Mouse (Mus musculus) gastrocnemius, postnatal 14 days (tissue): ENCODE measurements around the gene Dhx29. TPM values are rescaled to one million over a fixed set of nuclear protein-coding genes. Genes with fewer than 3 reads are reported as not detected.
"Not testable (repeated sequence)": the region's sequence is repeated elsewhere in the genome, so short reads cannot be mapped to it uniquely, and the experiment has no call there.

Experiments used
- DNase-seq: peaks from one replicate; pipeline ENCODE4 v3.0.0; 2021; ENCODE audit warnings: mixed read lengths
- intact Hi-C: fragments of 180-260 bp; cut with DNase I; formaldehyde crosslinking; loops from one replicate; pipeline ENCODE4 v1.15.1; 2025; ENCODE audit warnings: low total_unique reads
- total RNA-seq, 2 experiments: library from RNA; stranded (reverse); gene quantifications; 2 replicates each; pipeline ENCODE4 v1.2.3; 2021

Gene Dhx29
- total RNA-seq, 2 experiments from 2014 or later: 10.1 to 10.8 TPM

DNA sequence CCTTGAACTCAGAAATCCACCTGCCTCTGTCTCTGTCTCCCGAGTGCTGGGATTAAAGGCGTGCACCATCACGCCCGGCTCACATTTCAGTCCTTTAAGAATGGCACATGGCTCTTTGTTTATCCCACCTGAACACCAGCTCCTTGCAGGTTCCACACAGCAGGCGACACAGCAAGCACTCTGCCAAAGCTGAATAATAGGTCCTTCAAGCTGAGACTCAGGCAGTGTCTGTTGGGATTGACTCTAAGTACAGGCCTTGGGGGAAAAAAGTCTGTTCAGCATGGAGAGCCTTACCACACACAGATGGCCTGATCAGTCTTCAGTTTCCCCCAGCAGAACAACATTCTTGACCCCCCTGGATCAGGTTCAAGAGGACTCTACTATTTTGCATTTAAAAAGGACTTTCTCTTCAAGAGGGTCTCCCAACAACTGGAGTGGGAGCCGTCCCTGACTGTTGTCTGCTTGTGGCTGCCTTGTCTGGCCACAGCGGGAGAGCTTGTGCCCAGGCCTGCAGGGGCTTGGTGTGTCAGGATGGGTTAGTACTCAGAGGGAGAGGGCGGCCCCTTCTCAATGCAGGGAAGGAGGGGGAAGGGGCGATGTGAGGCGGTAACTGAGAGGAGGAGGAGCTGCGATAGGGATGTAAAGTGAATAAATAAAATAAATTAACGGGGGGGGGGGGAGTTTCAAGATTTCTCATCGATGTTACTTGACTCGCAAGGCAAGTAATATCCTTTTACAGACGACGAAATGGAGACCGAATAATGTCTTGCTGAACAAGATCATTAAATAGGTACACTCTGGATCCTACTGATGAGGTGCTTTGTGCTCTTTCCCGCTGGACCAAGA is 58.6 kb downstream of the Dhx29 start:
- no peak for DNase-seq
- intact Hi-C loops: no loop called here

DNA sequence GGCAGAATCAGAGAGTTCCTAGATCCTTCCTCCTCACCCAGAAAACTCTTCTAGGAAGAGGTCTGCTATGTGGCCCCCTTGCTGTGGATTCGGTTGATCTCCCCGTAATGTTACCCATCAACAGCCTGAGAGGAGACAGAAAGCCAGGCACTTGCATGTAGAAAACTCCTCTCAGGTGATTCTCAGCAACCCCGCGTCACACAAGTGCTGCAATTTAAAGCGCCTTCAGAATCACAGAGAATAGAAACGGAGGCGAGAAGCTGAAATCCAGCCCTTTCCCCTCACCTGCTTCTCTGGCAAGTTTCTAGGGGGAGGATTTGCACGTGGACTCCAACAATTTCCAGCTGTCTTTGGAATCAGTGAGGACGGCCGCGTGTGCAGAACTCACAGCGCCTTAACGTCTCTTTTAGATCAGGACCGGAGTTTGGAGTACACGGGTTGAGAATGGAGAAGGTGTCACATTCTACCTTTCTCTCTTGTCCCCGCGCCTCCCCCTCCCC is 59.2 kb downstream of the Dhx29 start:
- no peak for DNase-seq
- intact Hi-C loops: no loop called here

DNA sequence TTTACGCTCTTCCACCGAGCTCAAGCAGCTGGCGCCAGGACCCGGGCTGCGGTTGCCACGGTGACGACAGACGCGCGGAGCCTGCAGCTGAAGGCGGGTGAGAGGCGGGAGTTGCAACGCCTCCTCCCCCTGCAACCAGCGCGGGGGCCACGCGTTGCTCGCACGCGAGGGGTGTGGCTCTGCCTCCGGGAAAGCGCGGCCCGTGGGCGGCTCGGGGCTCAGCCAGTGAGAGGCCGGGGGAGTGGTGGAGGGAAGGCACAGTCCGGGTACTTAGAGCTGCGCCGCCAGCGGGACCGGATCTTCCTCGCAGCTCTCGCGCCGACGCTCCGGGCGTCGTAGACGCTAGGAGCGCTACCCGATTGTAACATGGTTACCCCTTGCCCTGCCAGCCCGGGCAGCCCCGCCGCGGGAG is 60.3 kb downstream of the Dhx29 start, which contains the start of gene Ccno:
Ccno (plus strand) TSS at position 271 of the 412 bp plus-strand sequence.
- peak; percentile 94 for DNase-seq
- intact Hi-C loops: no loop called here

DNA sequence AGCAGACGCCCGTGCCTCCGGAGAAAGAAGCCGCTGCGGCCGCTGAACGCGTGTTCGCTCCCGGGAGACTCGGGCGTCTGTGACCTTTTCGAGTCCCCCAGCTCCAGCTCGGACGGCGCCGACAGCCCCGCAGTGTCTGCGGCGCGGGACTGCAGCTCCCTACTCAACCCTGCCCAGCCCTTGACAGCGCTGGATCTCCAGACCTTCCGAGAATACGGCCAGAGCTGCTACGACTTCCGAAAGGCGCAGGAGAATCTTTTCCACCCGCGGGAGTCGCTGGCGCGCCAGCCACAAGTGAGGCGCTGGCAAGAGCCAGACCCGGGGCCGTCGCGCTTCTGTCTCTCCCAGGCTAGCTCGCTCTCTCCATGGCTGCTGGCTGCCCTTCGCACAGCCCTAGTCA is 60.7 kb downstream of the Dhx29 start:
- intact Hi-C loops: no loop called here

DNA sequence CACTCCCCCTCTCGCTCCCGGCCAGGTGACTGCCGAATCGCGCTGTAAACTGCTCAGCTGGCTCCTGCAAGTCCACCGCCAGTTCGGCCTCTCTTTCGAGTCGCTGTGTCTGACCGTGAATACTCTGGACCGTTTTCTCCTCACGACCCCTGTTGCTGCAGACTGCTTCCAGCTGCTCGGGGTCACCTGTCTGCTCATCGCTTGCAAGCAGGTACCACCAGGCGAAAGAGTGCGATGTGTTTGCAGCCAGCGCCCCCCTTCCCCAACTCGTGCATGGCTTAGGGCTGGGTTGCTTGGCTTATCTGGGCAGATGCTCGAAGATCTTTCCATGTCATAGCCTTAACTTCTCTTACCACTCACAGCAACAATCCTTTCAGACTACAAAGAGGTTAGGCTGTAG is 61.6 kb downstream of the Dhx29 start:
- intact Hi-C loops: no loop called here
- no peak for DNase-seq

More for the DNA sequence above, 60.7 kb downstream of the Dhx29 start:
- DNase-seq: no peak

DNA sequence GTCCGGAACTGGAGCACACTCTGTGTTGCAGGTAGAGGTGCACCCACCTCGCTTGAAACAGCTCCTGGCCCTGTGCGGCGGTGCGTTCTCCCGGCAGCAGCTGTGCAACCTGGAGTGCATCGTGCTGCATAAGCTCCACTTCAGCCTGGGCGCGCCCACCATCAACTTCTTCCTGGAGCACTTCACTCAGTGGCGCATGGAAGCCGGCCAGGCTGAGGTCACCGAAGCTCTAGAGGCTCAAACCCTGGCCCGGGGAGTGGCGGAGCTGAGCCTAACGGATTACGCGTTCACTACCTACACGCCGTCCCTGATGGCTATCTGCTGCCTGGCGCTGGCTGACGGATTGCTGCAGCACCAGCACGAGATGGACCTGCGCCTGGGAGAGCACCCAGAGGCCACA is 62.3 kb downstream of the Dhx29 start:
- no peak for DNase-seq
- intact Hi-C loops: no loop called here

DNA sequence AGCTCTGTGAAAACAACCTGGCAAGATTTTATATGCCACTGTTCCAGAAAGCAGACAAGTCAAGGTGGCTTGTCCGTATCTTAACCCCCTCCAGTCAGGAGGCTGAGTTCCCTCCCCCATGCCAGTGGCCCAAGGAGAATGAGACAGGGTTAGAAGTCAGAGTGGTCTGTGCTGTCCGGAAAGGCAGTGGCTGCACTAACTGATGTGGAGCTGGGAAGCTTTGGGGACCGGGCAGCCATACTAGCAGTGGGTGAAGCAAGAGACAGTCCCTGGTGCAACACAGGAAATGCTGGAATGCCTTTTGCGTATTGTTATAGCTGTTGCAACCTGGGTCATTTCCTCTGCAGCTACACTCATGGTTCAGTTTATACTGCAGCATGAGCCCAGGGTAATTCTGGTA is 63.1 kb downstream of the Dhx29 start:
- intact Hi-C loops: no loop called here
- DNase-seq: no peak

DNA sequence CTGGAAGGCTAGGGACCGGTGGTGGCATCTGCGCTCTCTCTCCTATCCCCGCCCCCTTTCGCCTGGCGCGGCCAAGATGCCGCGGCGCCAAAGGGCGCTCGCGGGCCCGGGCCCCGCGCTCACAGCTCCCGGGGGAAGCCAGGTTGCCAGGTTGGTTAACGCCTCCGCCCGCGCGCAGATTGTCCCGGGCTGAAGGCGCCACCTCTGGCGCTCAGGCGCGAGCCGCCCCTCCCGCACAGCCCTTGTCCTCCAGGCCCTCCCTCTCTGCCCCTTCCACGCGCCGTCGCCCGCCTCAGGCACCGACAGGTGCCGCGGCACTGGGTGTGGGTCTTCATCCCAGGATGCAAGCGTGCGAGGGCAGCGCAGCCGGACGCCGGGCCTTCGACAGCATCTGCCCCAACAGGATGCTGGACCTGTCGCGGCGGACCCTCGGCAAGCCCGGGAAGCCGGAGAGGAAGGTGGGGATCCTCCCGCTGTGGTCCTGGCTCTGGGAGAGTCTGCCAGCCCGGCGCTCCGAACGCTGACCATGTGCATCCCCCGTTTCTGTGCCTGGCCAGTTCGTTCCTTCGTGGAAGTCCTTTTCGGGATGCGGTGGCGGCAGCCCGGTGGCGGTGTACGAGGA is 66.4 kb downstream of the Dhx29 start, which contains the start of gene Mcidas:
Mcidas (plus strand) TSS at position 315 of the 622 bp plus-strand sequence.
- no peak for DNase-seq
- intact Hi-C loops: no loop called here

DNA sequence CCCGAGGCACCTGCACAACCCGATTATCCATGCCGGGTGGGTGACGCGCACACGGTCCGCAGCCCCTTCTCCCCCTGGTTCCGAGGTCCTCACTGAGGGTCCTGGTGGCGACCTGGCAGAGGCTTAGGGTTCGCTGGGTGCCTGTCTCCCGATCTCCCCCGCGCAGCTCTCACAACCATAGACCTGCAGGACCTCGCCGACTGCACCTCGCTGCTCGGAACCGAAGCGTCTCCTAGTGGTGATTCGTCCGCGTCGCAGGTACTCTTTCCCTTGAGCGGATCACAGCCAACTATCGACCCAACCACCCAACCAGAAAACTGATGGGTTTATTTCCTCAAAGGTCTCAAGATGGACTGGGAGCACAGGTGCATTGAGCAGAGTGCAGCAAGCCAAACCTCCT is 66.9 kb downstream of the Dhx29 start:
- DNase-seq: no peak
- intact Hi-C loops: no loop called here

DNA sequence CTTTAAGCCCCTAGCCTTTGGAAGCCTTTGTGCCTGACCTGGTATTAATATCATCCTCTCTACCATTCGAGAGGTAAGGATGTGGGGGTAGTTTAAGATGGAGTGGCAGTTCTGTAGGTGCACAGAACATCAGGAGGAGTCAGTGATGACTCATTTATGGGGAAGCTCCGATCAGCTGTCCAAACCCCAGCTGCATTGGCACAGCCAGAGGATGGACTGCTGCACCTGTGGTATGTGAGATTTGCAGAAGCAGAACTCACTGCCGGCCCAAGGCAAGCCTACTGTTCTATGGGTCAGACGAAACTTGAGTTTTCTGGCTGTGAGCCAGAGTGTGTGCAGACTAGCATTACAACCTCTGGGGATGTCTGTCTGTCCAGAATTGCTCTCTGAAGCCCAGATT is 69.2 kb downstream of the Dhx29 start:
- DNase-seq: no peak
- intact Hi-C loops: no loop called here

DNA sequence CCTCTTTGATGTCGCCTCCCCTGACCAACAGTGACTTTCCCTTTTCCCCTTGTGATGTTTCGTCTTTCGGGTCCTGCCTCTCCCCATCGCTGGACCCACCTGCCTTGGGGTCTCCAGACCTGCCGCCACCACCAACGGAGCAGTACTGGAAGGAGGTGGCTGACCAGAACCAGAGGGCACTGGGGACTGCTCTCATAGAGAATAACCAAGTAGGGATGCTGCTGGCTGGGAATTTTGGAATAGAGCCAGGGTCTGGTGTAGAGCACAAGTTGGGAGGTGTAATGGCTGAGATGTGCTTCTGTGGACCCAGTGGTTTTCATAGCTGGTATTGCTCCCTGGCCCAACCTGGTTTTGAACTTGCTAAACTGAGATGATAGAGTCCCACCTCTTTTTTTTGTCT is 70.1 kb downstream of the Dhx29 start:
- intact Hi-C loops: no loop called here
- no peak for DNase-seq

DNA sequence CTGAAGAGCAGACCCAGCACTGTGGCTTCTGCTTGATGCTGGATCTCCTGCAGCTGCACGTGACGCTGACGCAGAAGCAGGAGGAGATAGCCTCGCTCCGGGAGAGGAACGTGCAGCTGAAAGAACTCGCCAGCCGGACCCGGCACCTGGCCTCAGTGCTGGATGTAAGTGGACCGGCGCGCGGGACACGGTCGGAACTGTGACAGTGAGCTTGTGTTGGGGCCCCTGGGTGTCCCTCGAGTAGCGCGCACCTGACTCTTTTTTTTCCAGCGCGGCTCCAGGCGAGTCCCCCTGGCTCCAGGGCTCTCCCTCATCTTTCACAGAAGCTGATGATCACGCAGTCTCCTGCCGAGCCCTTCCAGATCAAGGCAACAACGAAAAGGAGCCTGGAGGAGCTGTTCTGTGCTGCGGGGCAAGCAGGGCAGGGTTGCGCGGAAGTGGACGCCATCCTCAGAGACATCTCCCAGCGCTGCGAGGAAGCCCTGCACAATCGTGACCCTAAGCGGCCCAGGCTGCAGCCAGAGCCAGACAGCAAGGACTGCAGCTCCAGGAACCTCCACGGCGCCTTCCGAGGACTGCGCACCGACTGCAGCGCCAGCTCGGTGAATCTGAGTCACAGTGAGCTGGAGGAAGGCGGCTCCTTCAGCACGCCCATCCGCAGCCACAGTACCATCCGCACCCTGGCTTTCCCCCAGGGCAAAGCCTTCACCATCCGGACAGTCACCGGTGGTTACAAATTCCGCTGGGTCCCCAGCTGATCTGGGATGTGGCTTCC is 71.4 kb downstream of the Dhx29 start:
- peak; percentile 7 for DNase-seq
- intact Hi-C loops: no loop called here

DNA sequence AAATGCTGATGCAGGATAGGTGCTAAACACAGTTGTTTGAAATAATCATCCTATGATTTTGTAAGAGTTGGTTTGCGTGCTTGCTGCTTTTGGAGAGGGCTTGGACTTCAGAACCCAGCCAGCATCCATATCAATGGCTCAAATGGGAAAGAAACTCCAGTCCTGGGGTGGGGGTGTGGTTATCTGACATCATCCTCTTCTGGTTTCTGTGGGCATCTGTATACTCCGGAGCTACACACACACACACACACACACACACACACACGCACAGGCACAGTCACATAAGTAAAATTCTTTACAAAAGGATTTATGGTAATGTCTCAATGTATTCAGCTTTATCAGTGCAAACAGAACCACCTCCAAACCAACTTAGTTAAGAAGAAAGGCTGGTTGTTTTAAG is 72.8 kb downstream of the Dhx29 start:
- intact Hi-C loops: no loop called here
- DNase-seq: no peak

DNA sequence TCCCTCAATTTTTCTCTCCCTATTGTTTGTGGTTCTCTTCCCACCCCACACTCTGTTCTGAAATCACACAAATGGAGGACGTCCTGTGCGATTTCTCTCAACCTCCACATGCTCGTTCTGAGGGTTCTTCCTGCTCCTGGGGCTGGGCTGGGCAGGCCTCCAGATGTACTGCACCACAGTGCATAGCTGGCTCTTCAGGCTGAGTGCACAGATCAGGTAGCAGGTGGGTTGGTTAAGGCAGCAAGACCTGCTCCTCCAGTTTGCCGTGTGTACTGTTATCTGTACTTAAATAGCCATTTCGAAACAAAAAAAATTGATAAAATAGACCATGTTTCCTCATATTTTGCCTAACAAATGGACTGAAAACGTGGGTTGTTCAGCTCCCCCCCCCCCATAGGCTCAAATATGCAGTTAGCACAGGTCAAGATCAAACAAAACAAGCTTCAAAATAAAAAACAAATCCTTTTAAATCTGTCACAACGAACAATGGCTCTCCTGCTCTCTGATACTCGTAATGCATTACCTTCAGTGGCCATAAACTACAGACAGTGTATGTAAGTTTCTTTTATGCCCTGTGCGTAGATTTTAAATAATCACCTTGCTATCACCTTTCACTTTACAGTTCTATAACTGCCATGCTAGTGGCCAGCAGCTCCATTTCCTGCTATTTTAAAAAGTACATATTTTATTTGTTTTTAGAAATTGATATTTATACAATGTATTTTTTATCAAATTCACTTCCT is 73.5 kb downstream of the Dhx29 start:
- no peak for DNase-seq
- intact Hi-C loops: no loop called here

DNA sequence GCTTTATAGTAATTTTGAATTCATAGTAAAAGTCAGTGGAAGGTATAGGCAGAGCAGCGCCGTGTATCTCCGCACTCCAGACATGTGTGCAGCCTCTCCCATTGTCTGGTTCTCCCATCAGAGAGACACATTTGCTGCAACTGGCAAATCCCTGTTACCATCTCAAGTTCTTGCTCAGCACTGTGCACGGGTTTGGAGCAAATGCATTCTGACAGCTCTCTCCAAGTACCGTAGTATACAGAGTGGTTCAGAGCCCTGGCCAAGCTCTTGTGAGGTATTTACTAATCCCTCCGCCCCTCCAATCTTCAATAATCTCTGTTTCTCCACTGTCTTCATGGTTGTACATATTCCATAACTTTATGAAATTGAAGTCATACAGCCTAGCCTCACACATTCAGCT is 85.4 kb downstream of the Dhx29 start:
- DNase-seq: no peak
- intact Hi-C loops: no loop called here

DNA sequence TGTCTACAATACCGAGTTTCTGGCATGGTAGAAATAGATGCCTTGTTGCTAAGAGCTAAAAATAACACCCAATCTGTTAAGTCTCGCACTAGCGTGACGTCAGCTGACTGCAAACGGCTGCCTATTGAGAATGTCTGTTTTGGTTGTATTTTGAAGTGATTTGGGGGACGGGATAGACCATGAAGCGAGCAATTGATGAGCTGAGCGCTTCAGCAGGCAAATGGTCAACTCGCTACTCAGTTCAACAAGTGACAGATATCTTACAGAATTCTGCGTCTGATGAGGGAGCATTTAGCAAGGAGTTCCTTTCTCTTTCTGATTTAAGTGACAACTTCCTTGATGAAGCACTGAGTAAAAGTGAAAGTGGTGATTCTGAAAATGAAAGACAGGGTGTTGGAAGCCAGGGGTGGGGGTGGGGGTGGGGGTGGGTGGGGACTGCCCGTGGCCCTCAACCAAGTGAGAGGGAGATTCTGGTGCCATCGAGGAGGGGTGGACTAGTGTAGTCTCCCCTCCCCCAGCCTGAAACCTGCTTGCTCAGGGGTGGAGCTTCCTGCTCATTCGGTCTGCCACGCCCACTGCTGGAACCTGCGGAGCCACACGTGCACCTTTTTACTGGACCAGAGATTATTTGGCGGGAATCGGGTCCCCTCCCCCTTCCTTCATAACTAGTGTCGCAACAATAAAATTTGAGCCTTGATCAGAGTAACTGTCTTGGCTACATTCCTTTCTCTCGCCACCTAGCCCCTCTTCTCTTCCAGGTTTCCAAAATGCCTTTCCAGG is 86.1 kb downstream of the Dhx29 start:
- intact Hi-C loops, DNase-seq: not testable (repeated sequence)
